Comparison of ENCODE assay signal across 8 mouse cellular contexts in the genomic region with DNA sequence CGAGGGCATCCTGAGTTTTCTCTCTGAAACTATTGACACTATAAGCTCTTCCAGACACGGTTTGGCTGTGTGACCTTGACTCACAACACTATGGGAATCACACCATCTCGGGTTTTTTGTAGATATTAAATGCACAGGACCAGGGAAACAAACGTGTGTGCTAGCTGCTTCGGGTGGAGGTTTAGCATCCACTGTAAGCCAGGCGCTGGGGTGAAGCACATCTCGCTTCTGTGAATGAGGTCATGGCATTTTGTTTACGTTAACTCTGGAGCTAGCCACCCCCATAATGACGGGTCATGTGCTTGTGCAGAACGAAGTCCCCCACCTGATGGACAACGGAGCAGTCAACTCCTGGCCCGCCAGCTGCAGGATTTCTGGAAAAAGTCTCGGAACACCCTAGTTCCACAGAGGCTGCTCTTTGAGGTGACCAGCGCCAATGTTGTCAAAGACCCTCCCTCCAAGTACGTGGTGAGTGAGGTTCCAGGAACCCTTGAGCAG. TPM values are rescaled to one million over a fixed set of nuclear protein-coding genes. Genes with fewer than 3 reads are reported as not detected.
A peak's percentile ranks its signal among the peaks of the same experiment; 100 is the strongest.
DNase-seq lines count a peak whose midpoint lies in the region; ATAC-seq and TF ChIP-seq lines count a peak whose summit lies in the region.

No protein-coding gene starts in this region.

- WGBS in forebrain, postnatal 0 days = 8% methylated on average over 15 of the region's 15 CpGs
- 15% methylated on average over 15 of the region's 15 CpGs for WGBS in liver, embryonic 16.5 days (ENCODE audit: insufficient replicate concordance)

- no peaks in the 10 kb centered on the region for H3K27me3 ChIP-seq in forebrain, postnatal 0 days (ENCODE audit: insufficient read depth, low read length)
- no peaks in the 10 kb centered on the region for H3K27me3 ChIP-seq in liver, embryonic 16.5 days (ENCODE audit: control insufficient read depth, insufficient read depth, low read depth, low read length)

- H3K4me1 ChIP-seq in ES-E14 (ENCODE audit: control insufficient read depth in 2 of 2, insufficient read depth in 2 of 2, low read length in 2 of 2, poor library complexity in 1 of 2) = peaks cover 5 to 29% of the 10 kb centered on the region in 2 experiments
- peaks cover 4% of the 10 kb centered on the region for H3K4me1 ChIP-seq in forebrain, postnatal 0 days (ENCODE audit: insufficient read depth)
- H3K4me1 ChIP-seq in liver, embryonic 16.5 days (ENCODE audit: control insufficient read depth, low read depth, low read length) = peaks cover 35% of the 10 kb centered on the region

- TF ChIP-seq CTCF in forebrain, postnatal 0 days (IDR thresholded peaks at IDR 0.05; ENCODE audit: low read depth) = no peak

- ATAC-seq in forebrain, postnatal 0 days = 0 out of 2 replicates have a peak, but pooled peaks have one; percentile 2
- ATAC-seq in liver, embryonic 16.5 days (ENCODE audit: low read depth) = 0 out of 2 replicates have a peak, but pooled peaks have one; percentile 5

- H3K9ac ChIP-seq in ES-E14 (ENCODE audit: insufficient read depth, low read depth, low read length, poor library complexity, severe bottlenecking) = no peak overlapping the region; the same call in 1 of the 2 replicates
- H3K9ac ChIP-seq in forebrain, postnatal 0 days = peak overlapping the region; percentile 82
- H3K9ac ChIP-seq in liver, embryonic 16.5 days (ENCODE audit: low read depth, low read length) = peak overlapping the region; percentile 77

- peak overlapping the region; percentile 89 for H3K4me2 ChIP-seq in forebrain, postnatal 0 days (ENCODE audit: low read depth)
- H3K4me2 ChIP-seq in liver, embryonic 16.5 days (ENCODE audit: low read depth, low read length) = peak overlapping the region; percentile 98

- DNase-seq in cerebellum, adult 9-11 months = peak; percentile 68
- DNase-seq in cerebellum, postnatal 10 days = no peak
- DNase-seq in ES-E14 (ENCODE audit: low read depth, low spot score) = no peak
- no peak for DNase-seq in forebrain, postnatal 0 days
- peak; percentile 51 for DNase-seq in retina, postnatal 1 day
- no peak for DNase-seq in left cerebral cortex, adult 8-10 months (ENCODE audit: low spot score in 2 of 2)
- no peak for DNase-seq in T-cell, adult 2 months (ENCODE audit: low spot score)

- peak overlapping the region; percentile 74 to 90 for H3K4me3 ChIP-seq in ES-E14 (ENCODE audit: insufficient read depth in 1 of 2, low read depth in 1 of 2, low read length in 2 of 2, poor library complexity in 1 of 2, severe bottlenecking in 1 of 2)
- H3K4me3 ChIP-seq in forebrain, postnatal 0 days (ENCODE audit: low read depth, low read length) = peak overlapping the region; percentile 76
- H3K4me3 ChIP-seq in liver, embryonic 16.5 days (ENCODE audit: low read depth, low read length) = peak overlapping the region; percentile 71

- H3K27ac ChIP-seq in ES-E14 (ENCODE audit: insufficient read depth, low read depth, low read length, poor library complexity, severe bottlenecking) = no peak overlapping the region
- H3K27ac ChIP-seq in forebrain, postnatal 0 days (ENCODE audit: low read depth, low read length) = peak overlapping the region; percentile 78
- H3K27ac ChIP-seq in liver, embryonic 16.5 days (ENCODE audit: low read length) = peak overlapping the region; percentile 88

- H3K36me3 ChIP-seq in ES-E14 (ENCODE audit: control insufficient read depth, insufficient read depth, low read length, poor library complexity, severe bottlenecking) = no peaks in the 10 kb centered on the region; the same call in 1 of the 2 replicates
- peaks cover 12% of the 10 kb centered on the region for H3K36me3 ChIP-seq in forebrain, postnatal 0 days (ENCODE audit: insufficient read depth)
- H3K36me3 ChIP-seq in liver, embryonic 16.5 days (ENCODE audit: control insufficient read depth, insufficient read depth) = 0 out of 2 replicates have a peak, but pooled peaks cover 4% of the 10 kb centered on the region

- in situ Hi-C loops in ES-E14 (cut with MboI; ENCODE audit: low sequenced_read_pairs in 2 of 2, unreplicated experiment in 2 of 2) = no loop called here

- H3K9me3 ChIP-seq in ES-E14 (ENCODE audit: control insufficient read depth, insufficient read depth, low read depth, low read length) = no peaks in the 10 kb centered on the region
- H3K9me3 ChIP-seq in forebrain, postnatal 0 days (ENCODE audit: low read length) = no peaks in the 10 kb centered on the region
- no peaks in the 10 kb centered on the region for H3K9me3 ChIP-seq in liver, embryonic 16.5 days (replicated peaks; ENCODE audit: control insufficient read depth, low read length)

TF ChIP-seq in ES-E14, 5 proteins besides CTCF, POLR2A, EP300 and RAD21:
- TF ChIP-seq ZNF384 (IDR thresholded peaks at IDR 0.05; ENCODE audit: low read depth, low read length) (no peak), ZC3H11A (IDR thresholded peaks at IDR 0.05; ENCODE audit: borderline replicate concordance, low read depth, low read length) (no peak), MAFK (IDR thresholded peaks at IDR 0.05; ENCODE audit: insufficient read depth, low read depth, low read length) (no peak), HCFC1 (IDR thresholded peaks at IDR 0.05; ENCODE audit: borderline replicate concordance, insufficient read depth, low read length) (no peak), CHD2 (IDR thresholded peaks at IDR 0.05; ENCODE audit: low read depth, low read length) (no peak)

RNA-seq across cellular contexts. Expression of gene Snx21, which starts 0.8 kb away (rescaled TPM):
- total RNA-seq in ES-E14 (2012; rRNA removed) = 5.5 and 7.0 TPM in 2 replicates
- total RNA-seq in forebrain, postnatal 0 days (2014; rRNA removed) = 72.0 and 77.5 TPM in 2 replicates
- polyA plus RNA-seq in forebrain, postnatal 0 days (2015; fragmentation: Nextera tagmentation; extraction: Ambion mirVana) = 48.5 and 50.2 TPM in 2 replicates
- 9.4 and 12.1 TPM in 2 replicates for polyA plus RNA-seq in liver, embryonic 16.5 days (2015; fragmentation: Nextera tagmentation; extraction: Ambion mirVana)
- total RNA-seq in left cerebral cortex, adult 8-10 months (2022) = 10 to 100 TPM; 46.4 to 53.8 (median 51.0) TPM

RNA-seq across cellular contexts. Expression of gene Tnnc2, which starts 6.7 kb away (rescaled TPM):
- 1.5 and 1.7 TPM in 2 replicates for total RNA-seq in ES-E14 (2012; rRNA removed)
- 0.38 and 2.9 TPM in 2 replicates for total RNA-seq in forebrain, postnatal 0 days (2014; rRNA removed)
- 0.50 and 0.63 TPM in 2 replicates for polyA plus RNA-seq in forebrain, postnatal 0 days (2015; fragmentation: Nextera tagmentation; extraction: Ambion mirVana)
- 29.4 and 67.5 TPM in 2 replicates for polyA plus RNA-seq in liver, embryonic 16.5 days (2015; fragmentation: Nextera tagmentation; extraction: Ambion mirVana)
- total RNA-seq in left cerebral cortex, adult 8-10 months (2022) = 1 to 10 TPM in 3 of 4 experiments, not detected in 1; 1.7 to 5.6 (median 4.5) TPM

RNA-seq across cellular contexts. Expression of gene Ube2c, which starts 16.7 kb away (rescaled TPM):
- total RNA-seq in ES-E14 (2012; rRNA removed) = 117 and 159 TPM in 2 replicates
- 24.9 and 29.2 TPM in 2 replicates for total RNA-seq in forebrain, postnatal 0 days (2014; rRNA removed)
- 30.9 and 38.4 TPM in 2 replicates for polyA plus RNA-seq in forebrain, postnatal 0 days (2015; fragmentation: Nextera tagmentation; extraction: Ambion mirVana)
- 632 and 661 TPM in 2 replicates for polyA plus RNA-seq in liver, embryonic 16.5 days (2015; fragmentation: Nextera tagmentation; extraction: Ambion mirVana)
- total RNA-seq in left cerebral cortex, adult 8-10 months (2022) = under 1 TPM in 2 of 4 experiments, not detected in 2; 0.50 to 0.53 TPM

RNA-seq across cellular contexts. Expression of gene Acot8, which starts 18.2 kb away (rescaled TPM):
- total RNA-seq in ES-E14 (2012; rRNA removed) = 46.4 and 54.7 TPM in 2 replicates
- 17.4 and 23.0 TPM in 2 replicates for total RNA-seq in forebrain, postnatal 0 days (2014; rRNA removed)
- 13.7 and 17.1 TPM in 2 replicates for polyA plus RNA-seq in forebrain, postnatal 0 days (2015; fragmentation: Nextera tagmentation; extraction: Ambion mirVana)
- 19.8 and 20.6 TPM in 2 replicates for polyA plus RNA-seq in liver, embryonic 16.5 days (2015; fragmentation: Nextera tagmentation; extraction: Ambion mirVana)
- total RNA-seq in left cerebral cortex, adult 8-10 months (2022) = 10 to 100 TPM; 22.0 to 27.6 (median 26.4) TPM

RNA-seq across cellular contexts. Expression of gene Zswim3, which starts 18.5 kb away (rescaled TPM):
- total RNA-seq in ES-E14 (2012; rRNA removed) = 6.4 and 7.0 TPM in 2 replicates
- 5.5 and 6.7 TPM in 2 replicates for total RNA-seq in forebrain, postnatal 0 days (2014; rRNA removed)
- 2.6 and 5.2 TPM in 2 replicates for polyA plus RNA-seq in forebrain, postnatal 0 days (2015; fragmentation: Nextera tagmentation; extraction: Ambion mirVana)
- polyA plus RNA-seq in liver, embryonic 16.5 days (2015; fragmentation: Nextera tagmentation; extraction: Ambion mirVana) = 4.3 TPM in 2 replicates
- 1 to 10 TPM; 7.1 to 10.0 (median 8.7) TPM for total RNA-seq in left cerebral cortex, adult 8-10 months (2022)

Comparison
In these comparisons a context has a peak if more than half of its experiments do, and no peak if none do; other contexts are left out.
1. DNase-seq: peak in cerebellum, adult 9-11 months (single experiment) and retina, postnatal 1 day (single experiment); none in cerebellum, postnatal 10 days (0 of 2), ES-E14 (single experiment), forebrain, postnatal 0 days (single experiment), left cerebral cortex, adult 8-10 months (0 of 2) and T-cell, adult 2 months (single experiment).
2. RNA of gene Ube2c, which starts 16.7 kb away (total RNA-seq): 117 to 159 TPM in ES-E14 and 24.9 to 29.2 TPM in forebrain, postnatal 0 days; 0.50 to 0.53 TPM in left cerebral cortex, adult 8-10 months; every median in the first group is over 10 times any median in the second.
3. Peak in every context shown above with its lines, with median percentiles within 50 percentile points of each other: H3K4me3 ChIP-seq.